Mouse (Mus musculus): ENCODE measurements around the gene Cryge.

The Cryge gene

GRCm38 (mm10) chr1:65028206-65028605 is 22.7 kb downstream of the Cryge start:
- DNase-seq (ENCODE audit: extremely low read depth, low read depth) = no peak

GRCm38 (mm10) chr1:65012726-65013125 is 38.2 kb downstream of the Cryge start:
- DNase-seq (ENCODE audit: extremely low read depth, low read depth) = no peak

- peak; percentile 75 for DNase-seq (ENCODE audit: extremely low read depth, low read depth)
Measured at GRCm38 (mm10) chr1:65010153-65010552, 40.8 kb downstream of the Cryge start.

GRCm38 (mm10) chr1:65005575-65005974 is 45.4 kb downstream of the Cryge start:
- DNase-seq (ENCODE audit: extremely low read depth, low read depth) = no peak

GRCm38 (mm10) chr1:65004526-65004925 is 46.4 kb downstream of the Cryge start:
- DNase-seq (ENCODE audit: extremely low read depth, low read depth) = no peak
